Mouse (Mus musculus) spleen, postnatal 14 days (tissue): ENCODE measurements around the gene Jarid2.
A peak's percentile ranks its signal among the peaks of the same experiment; 100 is the strongest.

Source experiments
- DNase-seq, 2 experiments: peaks; one replicate each; pipeline ENCODE4 v3.0.0; 2021 to 2022; ENCODE audit warnings: low spot score in 2 of 2

Gene Jarid2

GRCm38 (mm10) chr13:44839866-44840835, 110.9 kb downstream of the Jarid2 start:
- no peak for DNase-seq

- no peak for DNase-seq
These were observed 122.2 kb downstream of the Jarid2 start for GRCm38 (mm10) chr13:44851426-44851825.

GRCm38 (mm10) chr13:44852024-44852423, 122.8 kb downstream of the Jarid2 start:
- DNase-seq, result no peak

- no peak for DNase-seq
These were observed 136.3 kb downstream of the Jarid2 start for GRCm38 (mm10) chr13:44865566-44865965.

GRCm38 (mm10) chr13:44868037-44868650, 138.9 kb downstream of the Jarid2 start:
- no peak for DNase-seq

- peak; percentile 99 to 100 for DNase-seq
These were observed 140.3 kb downstream of the Jarid2 start for GRCm38 (mm10) chr13:44869418-44870119.

- no peak for DNase-seq
These were observed 147.5 kb downstream of the Jarid2 start for GRCm38 (mm10) chr13:44876799-44877198.

GRCm38 (mm10) chr13:44881001-44881400, 151.7 kb downstream of the Jarid2 start:
- DNase-seq, result no peak

- no peak for DNase-seq
These were observed 156.9 kb downstream of the Jarid2 start for GRCm38 (mm10) chr13:44886221-44886620.

GRCm38 (mm10) chr13:44890612-44891011, 161.3 kb downstream of the Jarid2 start:
- DNase-seq, result no peak

GRCm38 (mm10) chr13:44891813-44892730, 162.8 kb downstream of the Jarid2 start:
- DNase-seq, result no peak

GRCm38 (mm10) chr13:44896211-44896610, 166.9 kb downstream of the Jarid2 start:
- no peak for DNase-seq

- no peak for DNase-seq
These were observed 173.0 kb downstream of the Jarid2 start for GRCm38 (mm10) chr13:44902299-44902698.

- no peak for DNase-seq
These were observed 174.1 kb downstream of the Jarid2 start for GRCm38 (mm10) chr13:44903416-44903815.

- no peak for DNase-seq
These were observed 175.0 kb downstream of the Jarid2 start for GRCm38 (mm10) chr13:44904271-44904670.

GRCm38 (mm10) chr13:44906141-44906540, 176.9 kb downstream of the Jarid2 start:
- DNase-seq, result no peak

- DNase-seq, result no peak
These were observed 178.4 kb downstream of the Jarid2 start for GRCm38 (mm10) chr13:44907702-44908101.

GRCm38 (mm10) chr13:44908790-44909189, 179.5 kb downstream of the Jarid2 start:
- no peak for DNase-seq

GRCm38 (mm10) chr13:44912851-44913250, 183.6 kb downstream of the Jarid2 start:
- DNase-seq, result no peak

GRCm38 (mm10) chr13:44913560-44913959, 184.3 kb downstream of the Jarid2 start:
- DNase-seq, result no peak

GRCm38 (mm10) chr13:44915382-44915781, 186.1 kb downstream of the Jarid2 start:
- no peak for DNase-seq
